Mouse (Mus musculus): Measurements from ENCODE around the gene Agxt2.

Gene Agxt2

GRCm38 (mm10) chr15:10400415-10400814 lies 42.1 kb downstream of the Agxt2 start:
- no peaks in the 10 kb centered on the region for H3K27me3 ChIP-seq (ENCODE audit: control insufficient read depth, insufficient read depth, low read length, poor library complexity, severe bottlenecking)
- no peaks in the 10 kb centered on the region for H3K36me3 ChIP-seq (ENCODE audit: control insufficient read depth, insufficient read depth, low read length, poor library complexity, severe bottlenecking)
- peak; percentile 26 for DNase-seq (ENCODE audit: low read depth, low spot score)

GRCm38 (mm10) chr15:10409842-10410241 lies 51.5 kb downstream of the Agxt2 start:
- DNase-seq (ENCODE audit: low read depth, low spot score), result no peak
- Histone ChIP-seq H3K27me3 (ENCODE audit: control insufficient read depth, insufficient read depth, low read length, poor library complexity, severe bottlenecking) (no peaks in the 10 kb centered on the region), H3K36me3 (ENCODE audit: control insufficient read depth, insufficient read depth, low read length, poor library complexity, severe bottlenecking) (no peaks in the 10 kb centered on the region)

DNA sequence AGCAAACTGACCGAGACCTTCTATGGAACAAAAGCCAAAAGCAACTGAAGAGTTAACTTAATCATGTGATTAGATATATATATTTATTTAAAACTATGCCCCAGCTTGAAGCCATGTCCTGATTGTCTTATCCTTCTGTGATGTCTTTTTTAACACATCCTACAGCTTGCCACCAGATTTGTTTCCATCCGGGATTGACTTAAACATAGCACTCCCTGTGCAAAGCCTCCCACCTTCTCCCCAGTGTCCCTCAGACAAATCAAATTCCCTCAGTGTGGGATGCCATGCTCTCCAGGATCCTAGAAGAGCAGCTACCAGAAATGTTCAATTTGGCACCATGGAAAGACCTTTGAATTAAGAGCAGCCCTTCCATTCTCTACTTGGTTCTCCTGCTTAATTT lies 52.5 kb downstream of the Agxt2 start:
- no peak for DNase-seq (ENCODE audit: low read depth, low spot score)
- Histone ChIP-seq H3K27me3 (ENCODE audit: control insufficient read depth, insufficient read depth, low read length, poor library complexity, severe bottlenecking) (no peaks in the 10 kb centered on the region), H3K36me3 (ENCODE audit: control insufficient read depth, insufficient read depth, low read length, poor library complexity, severe bottlenecking) (no peaks in the 10 kb centered on the region)

DNA sequence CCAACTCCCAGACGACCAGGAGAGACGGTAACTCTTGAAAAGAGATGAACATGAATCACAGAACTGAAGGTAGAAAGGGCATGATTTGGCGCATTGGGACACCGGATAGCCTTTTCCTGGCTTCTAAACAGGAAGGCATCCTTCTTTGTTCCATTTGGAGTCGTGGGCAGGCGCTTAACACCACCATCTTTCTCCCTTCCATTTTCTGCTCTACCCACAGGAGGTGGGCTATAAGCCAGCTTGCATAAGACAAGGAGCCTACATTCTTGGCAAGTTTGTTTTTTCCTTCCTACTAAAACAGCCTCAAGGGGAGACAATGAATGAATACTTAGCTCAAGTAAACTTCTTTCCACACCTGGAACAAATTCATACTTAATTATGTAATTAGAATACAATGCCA lies 55.3 kb downstream of the Agxt2 start:
- Histone ChIP-seq H3K27me3 (ENCODE audit: control insufficient read depth, insufficient read depth, low read length, poor library complexity, severe bottlenecking) (no peaks in the 10 kb centered on the region), H3K36me3 (ENCODE audit: control insufficient read depth, insufficient read depth, low read length, poor library complexity, severe bottlenecking) (no peaks in the 10 kb centered on the region)
- no peak for DNase-seq (ENCODE audit: low read depth, low spot score)

DNA sequence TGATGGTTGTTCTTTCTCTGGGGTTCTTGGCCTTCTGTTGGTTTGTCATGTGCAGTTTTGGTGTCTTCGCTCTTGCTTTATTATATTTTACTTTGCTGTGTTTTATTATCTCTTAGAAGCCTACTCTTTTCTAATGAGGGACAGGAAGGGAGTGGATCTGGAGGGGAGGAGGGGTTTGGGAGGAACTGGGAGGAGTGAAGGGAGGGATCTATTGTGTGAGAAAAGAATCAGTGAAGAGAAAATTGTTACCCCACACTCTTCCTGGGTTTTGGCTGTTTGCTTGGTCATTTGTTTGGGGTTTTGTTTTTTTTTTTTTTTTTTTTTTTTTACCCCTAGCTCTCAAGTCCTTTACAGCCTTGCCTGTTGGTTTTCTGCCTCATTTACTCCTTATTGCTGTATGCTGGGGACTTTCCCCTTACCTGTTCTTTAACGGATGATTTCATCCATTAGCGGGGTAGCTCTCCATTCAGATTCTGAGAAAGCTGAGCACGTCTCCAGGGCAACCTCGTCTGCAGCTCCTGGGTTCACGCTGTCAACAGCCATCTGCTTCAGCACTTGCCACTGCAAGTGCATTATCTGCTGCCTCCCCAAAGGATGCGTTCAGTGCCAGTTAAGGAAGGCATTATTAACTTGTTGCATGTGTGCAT lies 62.9 kb downstream of the Agxt2 start:
- Histone ChIP-seq H3K36me3 (ENCODE audit: control insufficient read depth, insufficient read depth, low read length, poor library complexity, severe bottlenecking) (no peaks in the 10 kb centered on the region), H3K27me3 (ENCODE audit: control insufficient read depth, insufficient read depth, low read length, poor library complexity, severe bottlenecking) (no peaks in the 10 kb centered on the region)
- DNase-seq (ENCODE audit: low read depth, low spot score), result no peak

GRCm38 (mm10) chr15:10421785-10422144 lies 63.4 kb downstream of the Agxt2 start:
- Histone ChIP-seq H3K36me3 (ENCODE audit: control insufficient read depth, insufficient read depth, low read length, poor library complexity, severe bottlenecking) (no peaks in the 10 kb centered on the region), H3K27me3 (ENCODE audit: control insufficient read depth, insufficient read depth, low read length, poor library complexity, severe bottlenecking) (no peaks in the 10 kb centered on the region)
- no peak for DNase-seq (ENCODE audit: low read depth, low spot score)

GRCm38 (mm10) chr15:10426124-10426523 lies 67.8 kb downstream of the Agxt2 start:
- H3K27me3 ChIP-seq (ENCODE audit: control insufficient read depth, insufficient read depth, low read length, poor library complexity, severe bottlenecking), result no peaks in the 10 kb centered on the region
- no peaks in the 10 kb centered on the region for H3K36me3 ChIP-seq (ENCODE audit: control insufficient read depth, insufficient read depth, low read length, poor library complexity, severe bottlenecking)
- DNase-seq (ENCODE audit: low read depth, low spot score), result no peak

GRCm38 (mm10) chr15:10426545-10427266 lies 68.4 kb downstream of the Agxt2 start:
- no peaks in the 10 kb centered on the region for H3K27me3 ChIP-seq (ENCODE audit: control insufficient read depth, insufficient read depth, low read length, poor library complexity, severe bottlenecking)
- H3K36me3 ChIP-seq (ENCODE audit: control insufficient read depth, insufficient read depth, low read length, poor library complexity, severe bottlenecking), result no peaks in the 10 kb centered on the region
- DNase-seq (ENCODE audit: low read depth, low spot score), result no peak

GRCm38 (mm10) chr15:10436893-10437292 lies 78.6 kb downstream of the Agxt2 start:
- Histone ChIP-seq H3K36me3 (ENCODE audit: control insufficient read depth, insufficient read depth, low read length, poor library complexity, severe bottlenecking) (no peaks in the 10 kb centered on the region), H3K27me3 (ENCODE audit: control insufficient read depth, insufficient read depth, low read length, poor library complexity, severe bottlenecking) (no peaks in the 10 kb centered on the region)
- no peak for DNase-seq (ENCODE audit: low read depth, low spot score)

DNA sequence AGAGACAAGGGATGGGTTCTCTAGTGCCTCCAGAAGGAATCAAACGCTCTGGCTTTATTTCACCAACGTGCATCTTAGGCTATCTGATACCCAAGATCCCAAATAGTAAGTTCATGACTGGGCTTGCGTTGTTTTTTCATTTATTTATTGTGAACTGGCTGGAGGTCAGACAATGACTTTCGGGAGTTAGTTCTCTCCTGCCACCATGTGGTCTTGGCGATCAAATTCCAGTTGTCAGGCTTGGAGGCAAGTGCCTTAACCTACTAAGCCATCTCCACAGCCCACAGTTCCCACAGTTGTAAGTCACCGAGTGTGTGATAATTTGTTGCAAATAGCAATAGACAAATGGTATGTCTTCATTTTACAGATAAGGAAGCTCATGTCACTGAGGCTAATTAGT lies 81.6 kb downstream of the Agxt2 start:
- no peaks in the 10 kb centered on the region for H3K27me3 ChIP-seq (ENCODE audit: control insufficient read depth, insufficient read depth, low read length, poor library complexity, severe bottlenecking)
- DNase-seq (ENCODE audit: low read depth, low spot score), result peak; percentile 5
- peaks cover 4% of the 10 kb centered on the region; the same call in 1 of the 2 replicates for H3K36me3 ChIP-seq (ENCODE audit: control insufficient read depth, insufficient read depth, low read length, poor library complexity, severe bottlenecking)

GRCm38 (mm10) chr15:10441493-10441892 lies 83.2 kb downstream of the Agxt2 start:
- peaks cover 4% of the 10 kb centered on the region; the same call in 1 of the 2 replicates for H3K36me3 ChIP-seq (ENCODE audit: control insufficient read depth, insufficient read depth, low read length, poor library complexity, severe bottlenecking)
- no peak for DNase-seq (ENCODE audit: low read depth, low spot score)
- no peaks in the 10 kb centered on the region for H3K27me3 ChIP-seq (ENCODE audit: control insufficient read depth, insufficient read depth, low read length, poor library complexity, severe bottlenecking)

GRCm38 (mm10) chr15:10442275-10442674 lies 83.9 kb downstream of the Agxt2 start:
- Histone ChIP-seq H3K27me3 (ENCODE audit: control insufficient read depth, insufficient read depth, low read length, poor library complexity, severe bottlenecking) (no peaks in the 10 kb centered on the region), H3K36me3 (ENCODE audit: control insufficient read depth, insufficient read depth, low read length, poor library complexity, severe bottlenecking) (peaks cover 4% of the 10 kb centered on the region; the same call in 1 of the 2 replicates)
- no peak for DNase-seq (ENCODE audit: low read depth, low spot score)

GRCm38 (mm10) chr15:10447102-10447501 lies 88.8 kb downstream of the Agxt2 start:
- Histone ChIP-seq H3K36me3 (ENCODE audit: control insufficient read depth, insufficient read depth, low read length, poor library complexity, severe bottlenecking) (peaks cover 14% of the 10 kb centered on the region), H3K27me3 (ENCODE audit: control insufficient read depth, insufficient read depth, low read length, poor library complexity, severe bottlenecking) (no peaks in the 10 kb centered on the region)
- DNase-seq (ENCODE audit: low read depth, low spot score), result no peak

All from splenic B cell, adult 2 months (primary cell).